Mouse (Mus musculus): ENCODE results near the gene Mrpl2. TPM values are rescaled to one million over a fixed set of nuclear protein-coding genes. Genes with fewer than 3 reads are reported as not detected.

The Mrpl2 gene
- 162 and 164 TPM in 2 replicates for polyA plus RNA-seq (2015; fragmentation: Nextera tagmentation; extraction: Ambion mirVana)

DNA sequence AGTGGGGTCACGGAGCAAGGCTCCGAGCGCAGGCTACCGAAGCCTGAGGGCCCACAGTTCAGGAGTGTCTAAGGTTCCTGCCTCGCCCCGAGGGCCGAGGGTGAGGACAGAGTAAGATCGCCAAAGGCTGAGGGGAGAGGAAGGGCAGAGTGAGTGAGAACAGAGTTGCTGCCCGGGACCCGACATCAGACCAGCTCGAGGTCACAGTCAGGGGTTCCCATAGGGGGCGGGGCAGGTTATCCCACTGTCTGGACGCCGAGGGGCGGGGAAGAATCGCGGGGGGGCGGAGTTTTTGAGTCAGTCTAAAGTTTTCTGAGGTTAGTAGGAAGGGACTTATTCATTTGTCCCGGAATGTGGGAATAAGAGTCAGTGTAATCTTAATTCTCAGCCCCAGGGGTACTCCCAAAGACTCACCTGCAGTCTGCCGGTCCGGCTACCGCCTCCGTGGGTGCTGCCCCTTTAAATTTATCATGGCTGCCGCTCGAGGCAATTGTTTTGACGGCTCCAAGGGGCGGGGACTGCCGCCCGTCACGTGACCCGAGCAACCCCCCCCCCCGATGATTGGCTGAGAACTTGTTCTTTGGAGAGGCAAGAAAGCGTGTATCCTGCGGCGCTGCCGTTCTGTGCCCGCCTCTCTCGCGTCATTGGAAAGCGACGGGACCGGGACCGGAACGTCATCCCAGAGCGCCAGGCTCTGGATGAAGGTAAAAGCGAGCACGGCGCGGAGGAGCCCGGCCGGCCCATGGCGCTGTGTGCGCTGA is at the start of gene Mrpl2, which contains the start of gene Klc4:
Mrpl2 (plus strand) TSS at position 669 of the 761 bp plus-strand sequence.
Klc4 (minus strand) TSS at position 462 of the 761 bp plus-strand sequence.

DNA sequence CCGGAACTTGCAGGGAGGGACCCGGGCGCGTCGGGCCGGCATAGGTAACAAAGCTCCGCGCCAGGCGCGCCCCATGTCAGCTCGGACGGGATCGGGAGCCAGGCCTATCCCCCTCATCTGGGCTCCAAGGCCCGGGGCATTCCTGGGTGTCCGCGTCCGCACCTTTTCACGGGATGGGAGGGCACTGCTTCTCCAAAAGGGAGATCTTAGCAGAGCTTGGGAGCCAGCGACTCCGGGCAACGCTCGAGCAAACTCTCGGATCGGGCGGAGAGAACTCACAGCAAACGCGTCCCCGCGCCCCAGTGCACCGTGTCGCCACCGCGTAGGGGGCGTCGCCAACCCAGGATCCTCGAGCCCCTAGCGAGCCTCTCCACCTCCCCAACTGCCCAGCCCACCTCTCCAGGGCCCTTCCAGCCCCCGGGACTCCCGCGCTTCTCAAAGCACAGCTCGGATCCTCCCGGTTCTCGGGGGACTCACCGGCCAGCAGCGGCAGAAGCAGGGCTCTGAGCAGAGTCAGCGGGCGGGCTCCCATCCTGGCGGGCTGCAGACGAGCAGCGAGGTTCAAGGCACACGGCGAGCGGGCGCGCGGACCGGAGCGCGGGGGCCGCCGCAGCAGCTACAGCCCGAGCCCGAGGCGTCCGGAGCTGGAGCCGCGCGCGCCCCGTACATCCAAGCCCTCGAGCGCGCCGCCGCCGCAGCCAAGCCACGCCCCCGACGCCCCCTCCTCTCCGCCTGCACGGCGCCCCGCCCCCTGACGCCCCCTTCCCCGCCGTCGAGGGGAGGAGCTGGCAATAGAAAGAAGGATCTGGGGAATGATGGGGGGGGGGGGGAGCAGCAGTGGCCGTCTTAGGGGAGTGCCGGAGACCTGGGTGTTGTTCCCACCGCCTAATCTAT is 17.0 kb upstream of the Mrpl2 start, which contains the start of gene Ptk7:
Ptk7 (minus strand) TSS at position 714 of the 894 bp plus-strand sequence.

DNA sequence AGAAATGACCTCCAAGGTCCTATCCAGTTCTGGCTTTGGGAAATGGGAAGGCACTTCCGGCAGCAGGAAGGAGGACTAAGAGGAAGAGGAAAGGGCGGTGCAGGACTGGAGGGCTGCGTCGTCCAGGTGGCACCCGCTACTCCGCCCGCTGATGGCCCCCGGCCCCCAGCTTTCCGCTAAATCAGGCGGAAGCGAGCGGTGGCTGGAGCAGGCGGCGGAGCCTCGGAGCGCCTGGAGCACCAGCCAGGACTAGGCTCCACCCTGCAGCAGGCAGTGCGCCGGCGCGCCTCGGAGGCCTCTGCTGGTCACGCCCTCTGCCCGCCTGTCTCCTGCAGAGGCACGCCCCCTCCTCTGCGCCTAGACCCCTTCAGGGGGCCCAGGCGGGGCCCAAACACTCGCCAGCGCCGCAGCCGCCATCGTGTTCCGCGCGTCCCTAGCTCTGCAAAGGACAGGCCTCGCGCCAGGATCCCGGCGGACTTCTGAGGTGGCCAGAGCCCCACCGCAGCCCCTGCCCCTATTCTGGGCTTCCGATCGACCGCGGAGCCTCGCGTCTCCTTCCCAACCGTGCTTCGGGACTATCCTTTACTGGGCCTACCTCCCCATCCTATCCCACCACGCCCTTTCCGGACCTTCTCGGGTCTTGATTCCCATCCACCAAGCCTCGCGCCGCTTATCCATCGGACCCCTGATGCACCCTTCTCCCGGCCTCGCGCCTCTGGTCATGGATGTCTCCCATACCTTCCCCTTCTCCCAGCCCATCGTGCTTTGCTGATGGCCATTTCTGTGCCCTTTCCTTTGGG is 4.4 kb downstream of the Mrpl2 start, which contains the start of gene Cul7:
Cul7 (plus strand) TSS at position 106 of the 800 bp plus-strand sequence.

DNA sequence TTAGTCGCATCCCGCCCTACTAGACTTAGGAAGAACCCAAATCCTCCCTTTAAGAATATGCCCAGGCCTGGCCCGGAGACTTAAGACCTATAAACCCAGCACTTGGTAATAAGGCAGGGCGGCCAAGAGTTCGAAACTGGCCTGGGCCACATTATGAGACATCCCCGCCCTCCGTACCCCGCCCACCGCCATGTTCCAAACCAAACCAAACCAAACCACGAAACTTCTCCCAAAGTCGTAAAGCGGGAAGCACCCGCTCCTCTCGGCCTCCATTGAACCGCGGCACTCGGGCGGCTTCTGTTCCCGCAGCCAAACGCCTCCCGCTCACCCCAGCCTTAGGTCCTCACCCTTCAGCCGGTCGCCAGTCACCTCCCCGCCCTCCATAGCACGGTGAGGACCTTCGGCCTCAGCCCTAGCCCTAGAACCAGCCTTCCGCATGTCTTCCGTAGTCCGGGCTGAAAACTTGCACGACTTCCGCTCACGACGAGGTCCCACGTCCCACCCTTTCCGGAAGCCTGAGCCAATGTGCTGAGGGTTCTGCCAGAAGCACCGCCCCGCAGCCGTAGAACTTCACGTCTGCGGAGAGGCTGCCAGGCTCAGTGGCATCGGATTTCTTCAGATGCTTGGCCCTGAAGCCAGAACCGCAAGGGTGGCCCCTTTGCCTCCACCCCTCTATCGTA is 28.0 kb downstream of the Mrpl2 start, which contains the start of gene Rrp36:
Rrp36 (minus strand) TSS at position 503 of the 680 bp plus-strand sequence.

DNA sequence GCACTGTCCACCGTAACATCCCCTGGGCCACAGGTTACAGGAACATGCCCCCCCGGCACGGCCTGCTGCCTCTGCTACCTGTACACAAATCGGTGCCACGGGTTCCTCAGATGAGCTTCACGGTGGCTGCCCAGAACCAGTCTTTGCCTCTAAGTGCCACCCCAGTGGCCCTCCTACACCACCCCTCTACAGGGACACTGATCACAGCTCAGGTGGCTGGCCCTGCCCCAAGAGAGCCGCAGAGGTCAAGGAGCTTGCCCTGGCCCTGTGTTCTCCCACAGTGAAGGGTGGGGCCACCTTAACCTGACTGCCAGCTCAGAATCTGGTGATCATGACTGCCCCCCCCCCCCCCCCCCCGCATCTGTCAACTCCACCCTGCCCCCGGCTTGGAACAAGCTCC is 32.4 kb downstream of the Mrpl2 start, which contains the start of gene Mea1:
Mea1 (plus strand) TSS at position 378 of the 400 bp plus-strand sequence.

DNA sequence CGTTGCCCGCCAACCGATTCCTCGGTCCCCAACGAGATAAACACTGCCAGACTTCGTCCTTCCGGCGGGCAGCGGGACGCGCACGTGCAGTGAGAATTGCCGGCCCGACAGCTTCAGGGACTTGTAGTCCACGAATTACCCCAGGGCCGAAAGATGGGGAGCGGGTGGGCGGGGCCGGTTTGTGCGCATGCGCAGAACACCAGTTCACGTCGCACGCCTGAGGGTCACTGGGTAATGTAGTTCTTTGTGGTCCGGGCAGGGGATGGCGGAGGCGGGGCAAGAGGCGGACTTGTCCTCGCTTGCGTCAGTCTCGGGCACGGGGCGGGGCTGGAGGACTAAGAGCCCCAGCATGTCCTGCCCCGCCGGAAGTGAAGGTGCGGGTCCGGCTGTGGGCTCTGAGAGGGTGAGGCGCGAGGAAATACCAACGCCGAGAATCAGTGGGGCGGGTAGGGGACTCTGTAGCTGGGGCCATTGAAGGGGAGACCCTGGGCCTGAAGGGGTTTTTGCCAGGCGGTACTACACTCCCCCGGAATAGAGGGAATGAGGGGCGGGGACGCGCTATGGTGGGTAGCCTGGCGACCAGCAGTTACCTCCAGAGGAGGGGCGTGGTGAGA is 34.8 kb downstream of the Mrpl2 start, which contains the start of gene Klhdc3:
Klhdc3 (minus strand) TSS at position 155 of the 614 bp plus-strand sequence.

Other genes with a start within 250 kb of the Mrpl2 start
- gene Crip3, start 217.3 kb upstream of the Mrpl2 start, polyA plus RNA-seq (2015; fragmentation: Nextera tagmentation; extraction: Ambion mirVana), result 0.96 and 2.6 TPM in 2 replicates
- gene Slc22a7, start 207.8 kb upstream of the Mrpl2 start, polyA plus RNA-seq (2015; fragmentation: Nextera tagmentation; extraction: Ambion mirVana), result not detected in 2 replicates
- 0.02 and 0.03 TPM in 2 replicates for gene Ttbk1, start 158.6 kb upstream of the Mrpl2 start, polyA plus RNA-seq (2015; fragmentation: Nextera tagmentation; extraction: Ambion mirVana)
- 4.4 and 6.8 TPM in 2 replicates for gene Dnph1, start 149.5 kb upstream of the Mrpl2 start, polyA plus RNA-seq (2015; fragmentation: Nextera tagmentation; extraction: Ambion mirVana)
- 3.8 and 4.6 TPM in 2 replicates for gene Cul9, start 99.8 kb upstream of the Mrpl2 start, polyA plus RNA-seq (2015; fragmentation: Nextera tagmentation; extraction: Ambion mirVana)
- 11.5 and 11.8 TPM in 2 replicates for gene Srf, start 90.1 kb upstream of the Mrpl2 start, polyA plus RNA-seq (2015; fragmentation: Nextera tagmentation; extraction: Ambion mirVana)
- gene Ptk7, start 16.7 kb upstream of the Mrpl2 start, polyA plus RNA-seq (2015; fragmentation: Nextera tagmentation; extraction: Ambion mirVana), result 27.0 and 29.7 TPM in 2 replicates
- gene Klc4, start 207 bp upstream of the Mrpl2 start, polyA plus RNA-seq (2015; fragmentation: Nextera tagmentation; extraction: Ambion mirVana), result 21.3 and 22.1 TPM in 2 replicates
- 29.7 and 30.6 TPM in 2 replicates for gene Cul7, start 4.1 kb downstream of the Mrpl2 start, polyA plus RNA-seq (2015; fragmentation: Nextera tagmentation; extraction: Ambion mirVana)
- gene Rrp36, start 28.1 kb downstream of the Mrpl2 start, polyA plus RNA-seq (2015; fragmentation: Nextera tagmentation; extraction: Ambion mirVana), result 31.2 and 38.9 TPM in 2 replicates
- gene Mea1, start 32.6 kb downstream of the Mrpl2 start, polyA plus RNA-seq (2015; fragmentation: Nextera tagmentation; extraction: Ambion mirVana), result 77.9 and 84.1 TPM in 2 replicates
- 276 and 315 TPM in 2 replicates for gene Klhdc3, start 34.7 kb downstream of the Mrpl2 start, polyA plus RNA-seq (2015; fragmentation: Nextera tagmentation; extraction: Ambion mirVana)
- 40.9 and 43.3 TPM in 2 replicates for gene Ppp2r5d, start 58.9 kb downstream of the Mrpl2 start, polyA plus RNA-seq (2015; fragmentation: Nextera tagmentation; extraction: Ambion mirVana)
- gene Pex6, start 65.2 kb downstream of the Mrpl2 start, polyA plus RNA-seq (2015; fragmentation: Nextera tagmentation; extraction: Ambion mirVana), result 12.0 and 16.9 TPM in 2 replicates
- 2.6 and 3.7 TPM in 2 replicates for gene Gnmt, start 82.9 kb downstream of the Mrpl2 start, polyA plus RNA-seq (2015; fragmentation: Nextera tagmentation; extraction: Ambion mirVana)
- gene Cnpy3, start 106.0 kb downstream of the Mrpl2 start, polyA plus RNA-seq (2015; fragmentation: Nextera tagmentation; extraction: Ambion mirVana), result 22.4 and 30.1 TPM in 2 replicates
- gene Ptcra, start 117.5 kb downstream of the Mrpl2 start, polyA plus RNA-seq (2015; fragmentation: Nextera tagmentation; extraction: Ambion mirVana), result 0.18 and 0.23 TPM in 2 replicates
- gene 2310039H08Rik, start 126.4 kb downstream of the Mrpl2 start, polyA plus RNA-seq (2015; fragmentation: Nextera tagmentation; extraction: Ambion mirVana), result 74.0 and 78.1 TPM in 2 replicates
- gene Rpl7l1, start 136.4 kb downstream of the Mrpl2 start, polyA plus RNA-seq (2015; fragmentation: Nextera tagmentation; extraction: Ambion mirVana), result 64.8 and 75.2 TPM in 2 replicates
- 2.6 and 2.7 TPM in 2 replicates for gene Bicral, start 212.3 kb downstream of the Mrpl2 start, polyA plus RNA-seq (2015; fragmentation: Nextera tagmentation; extraction: Ambion mirVana)
- 45.2 and 55.0 TPM in 2 replicates for gene Tbcc, start 244.5 kb downstream of the Mrpl2 start, polyA plus RNA-seq (2015; fragmentation: Nextera tagmentation; extraction: Ambion mirVana)